Mouse (Mus musculus) splenic B cell, adult 2 months (primary cell): ENCODE measurements around the gene Podxl.

Experiments
- DNase-seq: peaks from one replicate; pipeline ENCODE4 v3.0.0-alpha.2; 2011; ENCODE audit warnings: low read depth, low spot score
- H3K27me3 ChIP-seq: 2 replicates; pipeline ENCODE4 v1.6.1; 2012; ENCODE audit warnings: mild to moderate bottlenecking, low read length, moderate library complexity, mixed read lengths; ENCODE audit not compliant: control insufficient read depth, poor library complexity, insufficient read depth, severe bottlenecking
- H3K36me3 ChIP-seq: 2 replicates; pipeline ENCODE4 v1.6.1; 2012; ENCODE audit warnings: mild to moderate bottlenecking, low read length, moderate library complexity, mixed read lengths; ENCODE audit not compliant: control insufficient read depth, poor library complexity, insufficient read depth, severe bottlenecking

Podxl gene

GRCm38 (mm10) chr6:31523039-31523438 lies 40.7 kb downstream of the Podxl start:
- no peaks in the 10 kb centered on the region for H3K27me3 ChIP-seq
- H3K36me3 ChIP-seq, result no peaks in the 10 kb centered on the region
- no peak for DNase-seq

GRCm38 (mm10) chr6:31522478-31522877 lies 41.3 kb downstream of the Podxl start:
- H3K27me3 ChIP-seq, result no peaks in the 10 kb centered on the region
- H3K36me3 ChIP-seq, result no peaks in the 10 kb centered on the region
- no peak for DNase-seq

GRCm38 (mm10) chr6:31521491-31522355 lies 42.1 kb downstream of the Podxl start:
- H3K27me3 ChIP-seq, result no peaks in the 10 kb centered on the region
- no peaks in the 10 kb centered on the region for H3K36me3 ChIP-seq
- no peak for DNase-seq

GRCm38 (mm10) chr6:31520486-31521215 lies 43.1 kb downstream of the Podxl start:
- DNase-seq, result no peak
- no peaks in the 10 kb centered on the region for H3K36me3 ChIP-seq
- no peaks in the 10 kb centered on the region for H3K27me3 ChIP-seq

GRCm38 (mm10) chr6:31519001-31519471 lies 44.7 kb downstream of the Podxl start:
- no peak for DNase-seq

GRCm38 (mm10) chr6:31518338-31518698 lies 45.5 kb downstream of the Podxl start:
- H3K36me3 ChIP-seq, result no peaks in the 10 kb centered on the region
- H3K27me3 ChIP-seq, result no peaks in the 10 kb centered on the region
- DNase-seq, result no peak

More at GRCm38 (mm10) chr6:31519001-31519471, 44.7 kb downstream of the Podxl start:
- Histone ChIP-seq H3K36me3 (no peaks in the 10 kb centered on the region), H3K27me3 (no peaks in the 10 kb centered on the region)

- Histone ChIP-seq H3K36me3 (no peaks in the 10 kb centered on the region), H3K27me3 (no peaks in the 10 kb centered on the region)
- DNase-seq, result no peak
These were observed 46.0 kb downstream of the Podxl start for GRCm38 (mm10) chr6:31517681-31518337.

GRCm38 (mm10) chr6:31513726-31514125 lies 50.1 kb downstream of the Podxl start:
- Histone ChIP-seq H3K36me3 (peaks cover 7% of the 10 kb centered on the region; the same call in 1 of the 2 replicates), H3K27me3 (no peaks in the 10 kb centered on the region)
- no peak for DNase-seq

- Histone ChIP-seq H3K36me3 (peaks cover 2% of the 10 kb centered on the region; the same call in 1 of the 2 replicates), H3K27me3 (no peaks in the 10 kb centered on the region)
- DNase-seq, result no peak
These were observed 61.2 kb downstream of the Podxl start for GRCm38 (mm10) chr6:31502614-31503013.

GRCm38 (mm10) chr6:31500691-31501090 lies 63.1 kb downstream of the Podxl start:
- Histone ChIP-seq H3K36me3 (peaks cover 5% of the 10 kb centered on the region; the same call in 1 of the 2 replicates), H3K27me3 (no peaks in the 10 kb centered on the region)
- DNase-seq, result no peak

- Histone ChIP-seq H3K27me3 (no peaks in the 10 kb centered on the region), H3K36me3 (peaks cover 5% of the 10 kb centered on the region; the same call in 1 of the 2 replicates)
- DNase-seq, result no peak
These were observed 63.5 kb downstream of the Podxl start for GRCm38 (mm10) chr6:31500260-31500659.

GRCm38 (mm10) chr6:31499836-31500235 lies 63.9 kb downstream of the Podxl start:
- H3K27me3 ChIP-seq, result no peaks in the 10 kb centered on the region
- peaks cover 4% of the 10 kb centered on the region; the same call in 1 of the 2 replicates for H3K36me3 ChIP-seq

GRCm38 (mm10) chr6:31496227-31496626 lies 67.6 kb downstream of the Podxl start:
- no peak for DNase-seq
- Histone ChIP-seq H3K27me3 (no peaks in the 10 kb centered on the region), H3K36me3 (peaks cover 6% of the 10 kb centered on the region; the same call in 1 of the 2 replicates)

More at GRCm38 (mm10) chr6:31499836-31500235, 63.9 kb downstream of the Podxl start:
- no peak for DNase-seq

GRCm38 (mm10) chr6:31495122-31495731 lies 68.6 kb downstream of the Podxl start:
- peaks cover 8% of the 10 kb centered on the region; the same call in 1 of the 2 replicates for H3K36me3 ChIP-seq
- DNase-seq, result no peak
- H3K27me3 ChIP-seq, result no peaks in the 10 kb centered on the region
